Mouse (Mus musculus) embryonic facial prominence, embryonic 12.5 days (tissue): ENCODE measurements around the gene Irgq. TPM values are rescaled to one million over a fixed set of nuclear protein-coding genes. Genes with fewer than 3 reads are reported as not detected.

Experiments used
- ATAC-seq: fragments of 200-750 bp; cut with Nextera tagmentation; 2 replicates; pipeline ENCODE4 v1.8.0; 2017; ENCODE audit not compliant: insufficient number of reproducible peaks, insufficient read depth, low FRiP score, low TSS enrichment
- H3K27ac ChIP-seq: fragments of 300-500 bp; sonication (generic); 2 replicates; pipeline ENCODE4 v1.5.1; 2016; ENCODE audit warnings: mild to moderate bottlenecking
- H3K27me3 ChIP-seq: fragments of 300-500 bp; sonication (generic); 2 replicates; pipeline ENCODE4 v1.6.1; 2016; ENCODE audit warnings: mild to moderate bottlenecking, moderate library complexity
- H3K36me3 ChIP-seq: fragments of 300-500 bp; sonication (generic); 2 replicates; pipeline ENCODE4 v1.6.1; 2016; ENCODE audit warnings: mild to moderate bottlenecking
- H3K4me1 ChIP-seq: fragments of 300-500 bp; sonication (generic); 2 replicates; pipeline ENCODE4 v1.6.1; 2016
- H3K4me2 ChIP-seq: fragments of 300-500 bp; sonication (generic); replicated peaks from 2 replicates; pipeline ENCODE4 v1.6.1; 2016; ENCODE audit warnings: mild to moderate bottlenecking, moderate library complexity
- H3K4me3 ChIP-seq: fragments of 300-500 bp; sonication (generic); 2 replicates; pipeline ENCODE4 v1.5.1; 2016; ENCODE audit warnings: mild to moderate bottlenecking
- H3K9ac ChIP-seq: fragments of 300-500 bp; sonication (generic); 2 replicates; pipeline ENCODE4 v1.6.1; 2016; ENCODE audit warnings: mild to moderate bottlenecking, moderate library complexity
- H3K9me3 ChIP-seq: fragments of 300-500 bp; sonication (generic); 2 replicates; pipeline ENCODE4 v1.6.1; 2016; ENCODE audit warnings: mild to moderate bottlenecking, moderate library complexity
- WGBS: fragments of 180-500 bp; shearing (Covaris S2); methylation state at CpG from one replicate; pipeline ENCODE4 v1.1.7; 2016; 5-methylcytosine and 5-hydroxymethylcytosine counted together
- polyA plus RNA-seq: library from polyadenylated mRNA; unstranded; fragments of >200 nt; fragmentation: Nextera tagmentation; extraction: Ambion mirVana; gene quantifications from 2 replicates; pipeline ENCODE4 v1.2.1, GENCODE M21; 2016

The Irgq gene
- polyA plus RNA-seq, 1 experiment from 2014 or later = 17.6 TPM

GRCm38 (mm10) chr7:24574224-24574796 is 43.8 kb downstream of the Irgq start:
- Histone ChIP-seq H3K9me3 (no peaks in the 10 kb centered on the region), H3K27me3 (no peaks in the 10 kb centered on the region), H3K27ac (no peak overlapping the region), H3K4me1 (no peaks in the 10 kb centered on the region), H3K4me3 (no peak overlapping the region), H3K9ac (no peak overlapping the region), H3K4me2 (no peak overlapping the region), H3K36me3 (peaks cover 42% of the 10 kb centered on the region)
- WGBS = 48% methylated on average over 12 of the region's 12 CpGs
- ATAC-seq = no peak

DNA sequence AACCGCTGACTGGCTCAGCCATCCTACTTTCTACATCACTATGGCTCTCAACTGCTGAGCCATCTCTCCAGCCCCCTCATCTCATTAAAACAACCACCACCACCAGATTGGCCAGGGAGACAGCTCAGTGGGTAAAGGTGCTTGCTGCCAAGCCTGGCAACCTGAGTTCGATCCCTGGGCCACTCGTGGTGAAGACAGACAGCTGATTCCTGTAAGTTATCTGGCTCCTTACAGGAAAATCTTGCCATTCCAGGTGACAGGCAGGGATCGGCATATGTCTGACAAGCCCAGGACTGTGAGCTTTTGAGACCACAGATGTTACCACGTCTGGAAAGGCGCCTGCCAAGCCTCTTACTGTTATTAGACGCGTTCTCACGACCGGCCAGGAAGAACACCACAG is 47.3 kb downstream of the Irgq start:
- Histone ChIP-seq H3K4me3 (no peak overlapping the region), H3K9ac (no peak overlapping the region), H3K27me3 (no peaks in the 10 kb centered on the region), H3K36me3 (peaks cover 10% of the 10 kb centered on the region), H3K27ac (no peak overlapping the region), H3K4me2 (no peak overlapping the region), H3K4me1 (no peaks in the 10 kb centered on the region), H3K9me3 (no peaks in the 10 kb centered on the region)
- WGBS = 90% methylated on average over 10 of the region's 10 CpGs
- no peak for ATAC-seq

DNA sequence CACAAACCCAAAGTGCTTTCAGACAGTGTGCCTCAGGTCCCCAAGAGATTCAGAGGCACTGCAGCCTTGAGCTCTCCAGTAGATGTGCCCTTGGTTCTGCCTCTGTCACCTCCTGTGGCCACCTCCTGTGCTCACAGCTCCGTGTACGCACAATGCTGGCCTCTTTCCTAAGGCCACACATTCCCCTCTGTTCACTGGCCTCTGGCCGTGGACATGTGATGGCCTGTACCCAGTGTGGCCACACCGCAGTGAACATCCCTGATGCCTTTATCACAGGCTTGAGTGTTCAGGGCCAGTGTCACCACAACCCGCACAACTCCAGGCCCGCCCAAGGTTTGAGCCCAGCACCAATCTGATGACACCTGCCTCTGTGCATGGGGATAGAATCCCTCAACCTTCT is 54.4 kb downstream of the Irgq start:
- WGBS = 87% methylated on average over 6 of the region's 6 CpGs
- Histone ChIP-seq H3K9me3 (0 out of 2 replicates have a peak, but pooled peaks cover 4% of the 10 kb centered on the region), H3K9ac (no peak overlapping the region), H3K4me1 (no peaks in the 10 kb centered on the region), H3K36me3 (no peaks in the 10 kb centered on the region), H3K4me3 (no peak overlapping the region), H3K4me2 (no peak overlapping the region), H3K27ac (no peak overlapping the region), H3K27me3 (peaks cover 29% of the 10 kb centered on the region)
- no peak for ATAC-seq

- H3K4me1 ChIP-seq = no peaks in the 10 kb centered on the region
- peaks cover 29% of the 10 kb centered on the region for H3K27me3 ChIP-seq
- H3K27ac ChIP-seq = no peak overlapping the region
- H3K36me3 ChIP-seq = no peaks in the 10 kb centered on the region
- H3K4me3 ChIP-seq = 0 out of 2 replicates have a peak overlapping the region, but pooled peaks have one; percentile 1
- 35% methylated on average over 16 of the region's 16 CpGs for WGBS
- peak overlapping the region; percentile 24; the same call in 1 of the 2 replicates for H3K9ac ChIP-seq
- ATAC-seq = 0 out of 2 replicates have a peak, but pooled peaks have one; percentile 23
- H3K9me3 ChIP-seq = 0 out of 2 replicates have a peak, but pooled peaks cover 4% of the 10 kb centered on the region
- no peak overlapping the region; the same call in 1 of the 2 replicates for H3K4me2 ChIP-seq
These were observed 55.5 kb downstream of the Irgq start for GRCm38 (mm10) chr7:24585995-24586394.

DNA sequence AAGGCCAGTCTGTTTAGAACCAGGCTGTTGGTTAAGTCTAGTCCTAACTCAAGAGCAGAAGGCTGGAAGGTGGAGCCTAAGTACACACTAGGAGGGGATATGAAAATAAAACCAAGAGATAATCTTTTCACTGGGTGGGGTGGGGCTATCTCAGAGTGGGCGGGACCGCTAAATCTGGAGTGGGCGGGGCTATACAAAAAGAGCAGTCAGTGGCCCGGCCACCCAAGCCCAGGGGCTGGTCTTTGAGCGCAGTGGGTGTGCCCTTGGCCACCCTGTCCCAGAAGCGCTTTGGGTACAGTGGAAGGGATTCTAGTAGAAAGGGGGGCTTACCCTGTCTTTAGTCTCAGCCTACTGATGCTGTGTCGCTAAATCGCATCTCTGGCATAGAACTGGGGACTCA is 56.3 kb downstream of the Irgq start:
- Histone ChIP-seq H3K27ac (no peak overlapping the region), H3K9me3 (0 out of 2 replicates have a peak, but pooled peaks cover 4% of the 10 kb centered on the region), H3K27me3 (peaks cover 29% of the 10 kb centered on the region), H3K9ac (peak overlapping the region; percentile 60; the same call in 1 of the 2 replicates), H3K4me1 (no peaks in the 10 kb centered on the region), H3K4me2 (peak overlapping the region; percentile 70), H3K36me3 (no peaks in the 10 kb centered on the region), H3K4me3 (peak overlapping the region; percentile 52)
- WGBS = 6% methylated on average over 8 of the region's 8 CpGs
- ATAC-seq = peak; percentile 61

DNA sequence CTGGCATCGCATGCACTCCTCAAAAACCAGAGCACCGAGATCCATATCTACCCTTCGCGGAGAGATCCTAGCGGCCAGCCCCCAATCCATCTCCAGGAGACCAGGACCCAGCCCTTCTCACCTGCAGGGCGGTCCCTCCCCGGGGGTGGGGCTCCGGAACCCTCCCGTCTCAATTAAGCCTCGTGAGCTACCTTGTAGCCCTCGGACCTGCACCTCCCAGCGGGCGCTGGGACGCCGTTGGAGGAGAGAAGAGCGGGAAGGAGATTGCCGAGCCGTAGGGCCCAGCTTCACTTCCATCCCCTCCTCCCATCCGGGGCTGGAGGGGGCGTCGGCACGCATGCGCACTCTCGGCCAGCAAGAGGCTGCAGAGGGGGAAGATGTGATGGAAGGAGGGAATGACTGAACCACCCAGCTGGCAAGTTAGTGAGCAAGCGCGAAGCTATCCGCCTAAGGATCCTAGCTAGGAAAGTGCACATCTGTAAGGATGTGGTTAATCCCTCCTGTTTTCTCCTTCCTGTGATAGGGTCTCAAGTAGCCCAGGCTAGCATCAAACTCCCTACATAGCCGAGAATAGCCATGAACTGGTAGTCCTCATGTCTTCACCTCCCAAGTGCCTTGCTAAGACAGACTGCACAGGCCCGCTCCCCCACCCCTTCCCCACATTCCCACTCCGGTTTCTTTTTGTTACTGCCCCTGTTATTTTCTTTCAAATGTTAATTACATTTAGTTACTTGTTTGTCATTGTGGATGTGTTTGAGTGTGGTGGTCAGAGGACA is 57.0 kb downstream of the Irgq start, which contains the start of the genes Ethe1 and Zfp575:
TSS of gene Ethe1 (plus strand) at position 214 of the 776 bp plus-strand sequence.
TSS of gene Zfp575 (minus strand) at position 312 of the 776 bp plus-strand sequence.
- no peaks in the 10 kb centered on the region for H3K4me1 ChIP-seq
- H3K27me3 ChIP-seq = peaks cover 29% of the 10 kb centered on the region
- H3K4me3 ChIP-seq = peak within 1 kb of the TSS; percentile 52
- 0 out of 2 replicates have a peak, but pooled peaks cover 4% of the 10 kb centered on the region for H3K9me3 ChIP-seq
- peak within 1 kb of the TSS; percentile 60 for H3K9ac ChIP-seq
- no peak within 1 kb of the TSS for H3K27ac ChIP-seq
- 8% methylated on average over 30 of the region's 30 CpGs for WGBS
- no peaks in the 10 kb centered on the region for H3K36me3 ChIP-seq
- peak within 1 kb of the TSS; percentile 70 for H3K4me2 ChIP-seq
- peak; percentile 38; the same call in 1 of the 2 replicates for ATAC-seq

Other genes starting within 250 kb of the Irgq start
- 57.7 and 63.1 TPM in 2 replicates for gene Zfp61, start 229.5 kb upstream of the Irgq start, polyA plus RNA-seq
- gene Zfp94, start 214.0 kb upstream of the Irgq start, polyA plus RNA-seq = 15.8 and 16.4 TPM in 2 replicates
- gene Tescl, start 196.8 kb upstream of the Irgq start, polyA plus RNA-seq = 0.26 TPM in 1 of 2 replicates, not detected in the other
- gene Lypd5, start 181.5 kb upstream of the Irgq start, polyA plus RNA-seq = not detected in 2 replicates
- 2.0 and 2.7 TPM in 2 replicates for gene Kcnn4, start 160.4 kb upstream of the Irgq start, polyA plus RNA-seq
- gene Smg9, start 131.1 kb upstream of the Irgq start, polyA plus RNA-seq = 23.6 and 26.0 TPM in 2 replicates
- not detected in 2 replicates for gene Irgc1, start 78.4 kb upstream of the Irgq start, polyA plus RNA-seq
- 1.5 and 2.0 TPM in 2 replicates for gene Plaur, start 68.2 kb upstream of the Irgq start, polyA plus RNA-seq
- 7.6 and 10.7 TPM in 2 replicates for gene Cadm4, start 48.7 kb upstream of the Irgq start, polyA plus RNA-seq
- 100 and 113 TPM in 2 replicates for gene Zfp428, start 23.7 kb upstream of the Irgq start, polyA plus RNA-seq
- gene AC161166.1, start 18.2 kb upstream of the Irgq start, polyA plus RNA-seq = 1.3 and 1.4 TPM in 2 replicates
- gene Pinlyp, start 15.4 kb downstream of the Irgq start, polyA plus RNA-seq = not detected in 2 replicates
- 117 and 124 TPM in 2 replicates for gene Xrcc1, start 15.6 kb downstream of the Irgq start, polyA plus RNA-seq
- gene Ethe1, start 56.9 kb downstream of the Irgq start, polyA plus RNA-seq = 23.7 and 23.8 TPM in 2 replicates
- gene Zfp575, start 57.0 kb downstream of the Irgq start, polyA plus RNA-seq = 5.1 and 5.9 TPM in 2 replicates
- gene Phldb3, start 80.1 kb downstream of the Irgq start, polyA plus RNA-seq = 0.20 and 0.47 TPM in 2 replicates
- 2.8 and 3.5 TPM in 2 replicates for gene Lypd3, start 105.9 kb downstream of the Irgq start, polyA plus RNA-seq
- gene Tex101, start 146.0 kb downstream of the Irgq start, polyA plus RNA-seq = not detected in 2 replicates
- gene BC049730, start 178.6 kb downstream of the Irgq start, polyA plus RNA-seq = not detected in 2 replicates
- gene Gm4763, start 196.2 kb downstream of the Irgq start, polyA plus RNA-seq = not detected in 2 replicates
- 0.37 and 0.96 TPM in 2 replicates for gene Cd177, start 229.6 kb downstream of the Irgq start, polyA plus RNA-seq
- 0.38 TPM in 1 of 2 replicates, not detected in the other for gene Ceacam10, start 246.5 kb downstream of the Irgq start, polyA plus RNA-seq